Mouse (Mus musculus): ENCODE measurements at regions not wholly inside any gene's neighbourhood (a gene's known extent, or its start where the extent isn't known, plus 50 kb on each side); places are given as distances from the start of the nearest gene placed in this dataset.

DNA sequence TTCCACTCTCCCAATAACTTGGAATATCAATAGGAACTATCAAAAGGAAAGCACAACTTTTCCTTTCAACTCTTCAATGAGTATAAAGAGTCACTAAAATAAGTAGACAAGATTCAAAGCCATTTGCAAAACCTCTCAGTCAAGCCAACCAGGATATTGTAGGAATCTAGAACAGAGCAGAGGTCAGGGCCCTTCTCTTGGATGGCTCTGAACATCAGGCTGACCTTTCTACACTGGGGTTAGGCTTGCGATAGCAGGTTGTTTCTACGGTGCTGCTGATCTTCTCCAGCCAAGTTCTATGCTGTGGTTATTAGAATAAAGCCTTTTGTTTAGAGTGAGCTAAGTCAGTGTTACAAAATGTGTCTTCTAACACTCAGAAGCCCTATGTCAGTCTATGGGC lies 658.6 kb downstream of the Ofcc1 start:
- no peak for DNase-seq (ENCODE audit: low spot score)

- DNase-seq (ENCODE audit: low spot score): no peak
These were observed 669.8 kb downstream of the Ofcc1 start for GRCm38 (mm10) chr13:39691291-39692024.

DNA sequence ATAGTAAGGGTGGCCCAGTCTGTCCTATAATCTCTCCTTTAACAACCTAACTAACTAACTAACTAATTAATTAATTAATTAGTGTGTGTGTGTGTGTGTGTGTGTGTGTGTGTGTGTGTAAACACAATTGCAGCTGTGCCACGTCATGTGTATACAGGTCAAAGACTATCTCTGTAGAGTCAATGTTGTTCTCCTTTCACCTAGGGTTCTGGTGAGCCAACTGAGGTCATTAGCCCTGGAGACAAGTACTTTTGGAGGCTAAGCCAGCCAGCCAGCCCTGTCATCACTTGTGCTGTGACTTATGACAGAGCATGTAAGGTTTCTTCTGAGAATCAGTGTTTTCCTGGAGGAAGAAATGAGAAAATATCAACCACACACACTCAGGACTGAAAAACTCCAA lies 696.7 kb downstream of the Ofcc1 start:
- DNase-seq (ENCODE audit: low spot score): no peak

- DNase-seq (ENCODE audit: low spot score): no peak
These were observed 688.8 kb upstream of the Slc35b3 start for GRCm38 (mm10) chr13:39649457-39649856.

DNA sequence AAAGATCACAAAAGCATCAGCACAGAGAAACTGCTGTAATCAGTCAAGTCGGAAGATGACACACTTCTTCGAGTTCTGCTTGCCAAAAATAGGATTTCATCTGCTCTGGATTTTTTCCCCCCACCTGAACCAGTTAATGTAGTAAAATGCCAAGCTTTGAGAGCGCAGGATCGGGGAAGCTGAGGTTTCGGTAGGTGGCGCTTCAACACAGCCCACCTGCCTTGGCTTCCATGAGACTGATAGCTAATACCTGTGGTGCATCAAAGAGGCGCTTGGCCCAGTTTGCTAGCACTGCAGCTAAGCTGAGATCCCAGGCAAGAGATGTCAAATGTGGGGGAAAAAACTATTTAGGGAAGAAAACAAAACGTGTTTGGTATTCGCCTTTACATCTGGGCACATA lies 686.7 kb upstream of the Slc35b3 start:
- DNase-seq (ENCODE audit: low spot score): peak; percentile 83

DNA sequence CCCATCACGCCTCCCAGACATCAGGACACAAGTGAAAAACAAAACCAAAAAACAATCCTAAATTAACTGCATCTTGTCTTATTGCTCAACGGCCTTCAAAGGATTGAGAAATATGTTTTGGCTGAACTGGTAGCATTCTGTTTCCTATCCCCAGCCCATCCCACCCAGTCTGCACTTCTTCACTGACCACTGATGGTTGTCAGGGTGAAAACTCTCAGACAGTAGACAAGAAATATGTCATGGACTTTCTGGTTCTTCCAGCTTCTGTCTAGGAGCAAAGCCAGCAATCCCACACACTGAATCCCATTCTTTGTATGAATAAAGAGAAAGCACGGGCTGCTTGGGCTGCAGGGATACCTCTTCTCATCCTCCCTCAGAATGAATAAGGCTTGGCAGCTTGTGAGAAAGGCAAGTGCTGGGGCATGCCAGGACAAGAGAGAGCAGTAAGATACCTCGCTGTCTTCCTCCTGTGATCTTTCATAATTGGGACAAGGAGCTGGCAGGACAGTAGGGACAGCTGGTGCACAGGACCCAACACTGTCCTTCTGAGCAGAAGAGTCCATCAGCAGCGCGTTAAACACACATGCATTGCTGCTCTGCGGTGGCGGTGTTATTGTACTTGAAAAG lies 670.9 kb upstream of the Slc35b3 start:
- no peak for DNase-seq (ENCODE audit: low spot score)
